Mouse (Mus musculus) forebrain, embryonic 16.5 days (tissue): ENCODE data around the gene Polg2. TPM values are rescaled to one million over a fixed set of nuclear protein-coding genes. Genes with fewer than 3 reads are reported as not detected.

ENCODE experiments used
- ATAC-seq: fragments of 200-750 bp; cut with Nextera tagmentation; 2 replicates; pipeline ENCODE4 v1.8.0; 2017; ENCODE audit warnings: mild to moderate bottlenecking, moderate library complexity
- H3K27ac ChIP-seq: fragments of 300-500 bp; sonication (generic); 2 replicates; pipeline ENCODE4 v1.5.1; 2014; ENCODE audit warnings: low read length, control low read depth
- H3K27me3 ChIP-seq: fragments of 300-500 bp; sonication (generic); replicated peaks from 2 replicates; pipeline ENCODE4 v1.6.1; 2014; ENCODE audit warnings: low read length; ENCODE audit not compliant: control insufficient read depth, insufficient read depth
- H3K36me3 ChIP-seq: fragments of 300-500 bp; sonication (generic); 2 replicates; pipeline ENCODE4 v1.6.1; 2014; ENCODE audit not compliant: control insufficient read depth, insufficient read depth
- H3K4me1 ChIP-seq: fragments of 300-500 bp; sonication (generic); replicated peaks from 2 replicates; pipeline ENCODE4 v1.6.1; 2014; ENCODE audit warnings: low read length; ENCODE audit not compliant: control insufficient read depth, insufficient read depth
- H3K4me2 ChIP-seq: fragments of 300-500 bp; sonication (generic); 2 replicates; pipeline ENCODE4 v1.6.1; 2014; ENCODE audit warnings: mild to moderate bottlenecking, low read length, control low read depth
- H3K4me3 ChIP-seq: fragments of 300-500 bp; sonication (generic); replicated peaks from 2 replicates; pipeline ENCODE4 v1.5.1; 2014; ENCODE audit warnings: mild to moderate bottlenecking, low read length, control low read depth
- H3K9ac ChIP-seq: fragments of 300-500 bp; sonication (generic); replicated peaks from 2 replicates; pipeline ENCODE4 v1.6.1; 2014; ENCODE audit warnings: low read depth, low read length, control low read depth
- H3K9me3 ChIP-seq: fragments of 300-500 bp; sonication (generic); 2 replicates; pipeline ENCODE4 v1.6.1; 2016; ENCODE audit warnings: low read length; ENCODE audit not compliant: control insufficient read depth
- WGBS: fragments of 180-500 bp; shearing (Covaris S2); extraction: QIAGEN DNeasy Blood & Tissue Kit; methylation state at CpG from one replicate; pipeline ENCODE4 v1.1.7; 2014; 5-methylcytosine and 5-hydroxymethylcytosine counted together
- polyA plus RNA-seq: library from polyadenylated mRNA; unstranded; fragments of >200 nt; fragmentation: Nextera tagmentation; extraction: Ambion mirVana; gene quantifications from 2 replicates; pipeline ENCODE4 v1.2.1, GENCODE M21; 2015

The Polg2 gene
- polyA plus RNA-seq, result 8.8 and 8.9 TPM in 2 replicates

DNA sequence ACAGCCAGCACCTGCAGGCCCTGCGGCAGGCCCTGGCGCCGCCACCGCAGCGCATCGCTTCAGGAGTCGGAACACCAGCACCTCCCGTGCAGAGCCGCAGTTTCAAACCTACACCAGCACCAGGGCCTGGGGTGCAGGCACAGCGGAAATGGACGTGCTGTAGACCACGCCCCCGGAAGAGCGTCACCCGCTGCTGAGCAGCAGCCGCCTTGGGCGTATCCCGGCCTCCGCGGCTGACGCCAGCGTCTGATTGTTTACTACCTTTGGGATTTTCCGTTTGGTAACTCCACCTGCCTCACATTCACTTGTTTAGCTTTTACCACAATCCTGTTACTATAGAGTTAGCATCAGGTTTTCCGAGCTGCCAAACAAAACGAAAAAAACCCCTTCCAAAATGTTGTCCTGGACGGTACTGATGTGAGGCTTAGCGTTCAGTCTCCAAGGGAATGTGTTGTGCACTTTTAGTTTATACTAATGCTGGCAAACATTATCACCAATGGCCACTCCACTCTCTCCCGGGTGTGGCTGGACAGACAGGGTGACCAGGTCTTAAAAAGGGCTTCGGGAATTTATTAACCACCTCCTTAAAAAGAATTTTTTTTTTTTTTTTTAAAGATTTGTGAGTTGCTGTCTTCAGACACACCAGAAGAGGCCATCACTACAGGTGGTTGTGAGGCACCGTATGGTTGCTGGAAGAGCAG, at the start of gene Polg2:
Gene Polg2, minus strand, starts transcription at position 150 of the 701 bp plus-strand sequence.
- peak; percentile 100 for ATAC-seq
- Histone ChIP-seq H3K36me3 (peaks cover 31% of the 10 kb centered on the region), H3K4me2 (peak within 1 kb of the TSS; percentile 61), H3K27ac (peak within 1 kb of the TSS; percentile 92), H3K9me3 (no peaks in the 10 kb centered on the region), H3K9ac (peak within 1 kb of the TSS; percentile 79), H3K4me3 (peak within 1 kb of the TSS; percentile 78), H3K27me3 (no peaks in the 10 kb centered on the region), H3K4me1 (peaks cover 13% of the 10 kb centered on the region)
- WGBS, result 2% methylated on average over 30 of the region's 30 CpGs

DNA sequence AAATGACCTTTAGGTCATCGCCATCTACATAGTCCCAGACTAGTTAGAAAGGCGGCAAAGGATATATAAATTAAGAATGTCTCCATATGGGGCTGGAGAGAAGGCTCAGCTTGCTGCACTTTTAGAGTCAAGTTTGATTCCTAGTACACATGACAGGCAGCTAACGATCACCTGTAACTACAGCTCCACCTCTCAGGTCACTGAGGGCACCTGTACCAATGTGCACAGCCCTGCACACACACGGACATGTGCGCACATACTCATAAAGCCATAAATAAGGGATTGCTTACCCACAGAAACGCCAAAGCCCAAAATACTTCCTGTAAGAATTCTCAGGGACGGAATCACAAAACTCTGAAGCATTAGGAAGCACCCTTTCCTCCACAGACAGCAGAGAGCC, 48.7 kb upstream of the Polg2 start:
- Histone ChIP-seq H3K36me3 (peaks cover 14% of the 10 kb centered on the region), H3K27me3 (no peaks in the 10 kb centered on the region), H3K4me3 (no peak overlapping the region), H3K4me1 (no peaks in the 10 kb centered on the region), H3K4me2 (no peak overlapping the region), H3K27ac (no peak overlapping the region), H3K9ac (no peak overlapping the region), H3K9me3 (no peaks in the 10 kb centered on the region)
- no peak for ATAC-seq
- 96% methylated on average over 7 of the region's 7 CpGs for WGBS

GRCm38 (mm10) chr11:106824403-106824802, 45.1 kb upstream of the Polg2 start:
- Histone ChIP-seq H3K27me3 (no peaks in the 10 kb centered on the region), H3K4me2 (no peak overlapping the region), H3K27ac (no peak overlapping the region), H3K9me3 (no peaks in the 10 kb centered on the region), H3K9ac (no peak overlapping the region), H3K4me3 (no peak overlapping the region), H3K4me1 (no peaks in the 10 kb centered on the region), H3K36me3 (peaks cover 10% of the 10 kb centered on the region)
- no peak for ATAC-seq
- 95% methylated on average over 10 of the region's 10 CpGs for WGBS

GRCm38 (mm10) chr11:106823741-106824140, 44.4 kb upstream of the Polg2 start:
- Histone ChIP-seq H3K4me1 (0 out of 2 replicates have a peak, but pooled peaks cover 2% of the 10 kb centered on the region), H3K36me3 (peaks cover 10% of the 10 kb centered on the region), H3K4me2 (no peak overlapping the region), H3K4me3 (no peak overlapping the region), H3K9me3 (no peaks in the 10 kb centered on the region), H3K9ac (no peak overlapping the region), H3K27ac (no peak overlapping the region), H3K27me3 (no peaks in the 10 kb centered on the region)
- no peak for ATAC-seq
- WGBS, result 92% methylated on average over 8 of the region's 8 CpGs

DNA sequence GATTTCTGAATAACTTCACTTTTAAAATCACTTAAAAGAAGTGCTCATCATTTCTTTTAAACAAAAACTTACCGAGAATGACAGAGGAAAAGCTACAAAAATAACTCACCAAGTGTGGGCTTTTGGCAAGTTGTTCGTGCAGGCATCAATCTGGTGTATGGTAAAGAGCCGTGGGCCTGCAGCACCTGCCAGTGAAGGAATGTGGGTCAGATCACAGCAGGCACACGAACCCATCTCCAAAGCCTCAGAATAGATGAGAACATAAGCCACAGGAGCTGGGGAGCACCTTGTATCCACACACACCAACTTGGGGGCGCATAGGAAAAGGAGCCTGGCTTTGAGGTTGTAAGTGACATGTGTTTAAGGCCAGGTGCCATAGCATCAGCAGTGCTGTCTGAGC, 43.6 kb upstream of the Polg2 start:
- Histone ChIP-seq H3K4me1 (peaks cover 9% of the 10 kb centered on the region), H3K27ac (0 out of 2 replicates have a peak overlapping the region, but pooled peaks have one; percentile 15), H3K9me3 (no peaks in the 10 kb centered on the region), H3K36me3 (peaks cover 4% of the 10 kb centered on the region), H3K9ac (no peak overlapping the region), H3K4me3 (no peak overlapping the region), H3K4me2 (no peak overlapping the region), H3K27me3 (no peaks in the 10 kb centered on the region)
- 74% methylated on average over 5 of the region's 5 CpGs for WGBS
- ATAC-seq, result no peak

- Histone ChIP-seq H3K9ac (no peak overlapping the region), H3K4me1 (peaks cover 12% of the 10 kb centered on the region), H3K27ac (no peak overlapping the region), H3K4me3 (no peak overlapping the region), H3K27me3 (no peaks in the 10 kb centered on the region), H3K4me2 (no peak overlapping the region), H3K36me3 (peaks cover 4% of the 10 kb centered on the region), H3K9me3 (no peaks in the 10 kb centered on the region)
- ATAC-seq, result no peak
- WGBS, result 89% methylated on average over 8 of the region's 8 CpGs
These were observed 43.2 kb upstream of the Polg2 start for GRCm38 (mm10) chr11:106822491-106822890.

DNA sequence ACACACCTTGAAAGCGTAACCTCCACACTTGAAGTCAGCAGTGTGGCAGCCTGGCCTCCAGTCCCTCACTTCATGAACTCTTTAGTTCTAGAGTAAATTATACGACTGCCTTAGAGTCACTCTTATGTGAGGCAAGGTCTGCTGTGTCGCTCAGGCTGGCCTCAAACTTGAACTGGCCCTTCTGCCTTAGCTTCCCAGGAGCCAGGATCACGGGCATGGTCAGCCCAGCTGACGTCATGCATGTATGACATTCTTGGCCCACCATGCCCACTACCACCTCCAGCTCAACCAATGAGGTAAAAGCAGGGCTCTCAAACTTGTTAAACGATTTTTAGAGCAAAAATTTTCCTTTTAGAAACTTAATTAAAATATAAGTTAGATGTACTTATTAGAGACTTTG, 42.1 kb upstream of the Polg2 start:
- no peak for ATAC-seq
- H3K36me3 ChIP-seq, result peaks cover 8% of the 10 kb centered on the region
- no peak overlapping the region for H3K9ac ChIP-seq
- H3K27ac ChIP-seq, result peak overlapping the region; percentile 21; the same call in 1 of the 2 replicates
- no peaks in the 10 kb centered on the region for H3K9me3 ChIP-seq
- 84% methylated on average over 6 of the region's 6 CpGs for WGBS
- H3K4me3 ChIP-seq, result no peak overlapping the region
- H3K4me2 ChIP-seq, result no peak overlapping the region
- H3K27me3 ChIP-seq, result no peaks in the 10 kb centered on the region
- H3K4me1 ChIP-seq, result peaks cover 12% of the 10 kb centered on the region

GRCm38 (mm10) chr11:106820972-106821371, 41.6 kb upstream of the Polg2 start:
- no peak overlapping the region for H3K9ac ChIP-seq
- H3K4me3 ChIP-seq, result no peak overlapping the region
- peaks cover 12% of the 10 kb centered on the region for H3K4me1 ChIP-seq
- H3K36me3 ChIP-seq, result peaks cover 8% of the 10 kb centered on the region
- H3K27me3 ChIP-seq, result no peaks in the 10 kb centered on the region
- no peak overlapping the region for H3K4me2 ChIP-seq
- no peak overlapping the region for H3K27ac ChIP-seq
- H3K9me3 ChIP-seq, result no peaks in the 10 kb centered on the region
- 54% methylated on average over 4 of the region's 4 CpGs for WGBS
- no peak for ATAC-seq

- WGBS, result 66% methylated on average over 6 of the region's 6 CpGs
- no peak overlapping the region for H3K4me3 ChIP-seq
- no peak overlapping the region for H3K4me2 ChIP-seq
- peaks cover 10% of the 10 kb centered on the region for H3K36me3 ChIP-seq
- no peak overlapping the region for H3K27ac ChIP-seq
- H3K4me1 ChIP-seq, result peaks cover 12% of the 10 kb centered on the region
- no peak overlapping the region for H3K9ac ChIP-seq
- H3K27me3 ChIP-seq, result no peaks in the 10 kb centered on the region
- no peaks in the 10 kb centered on the region for H3K9me3 ChIP-seq
- no peak for ATAC-seq
These were observed 40.9 kb upstream of the Polg2 start for GRCm38 (mm10) chr11:106820252-106820651.
